Mouse (Mus musculus) small intestine, adult 2 months (tissue): Measurements from ENCODE around the gene Rcn3. TPM values are rescaled to one million over a fixed set of nuclear protein-coding genes. Genes with fewer than 3 reads are reported as not detected.

Experiments used
- H3K27ac ChIP-seq: fragments of 200-500 bp; 2 replicates; pipeline ENCODE4 v1.5.1; 2012; ENCODE audit warnings: low read depth, low read length, control low read depth, inconsistent platforms; ENCODE audit not compliant: insufficient read depth
- H3K27me3 ChIP-seq: fragments of 200-500 bp; 2 replicates; pipeline ENCODE4 v1.6.1; 2012; ENCODE audit warnings: mild to moderate bottlenecking, moderate library complexity, low read length, inconsistent platforms; ENCODE audit not compliant: control insufficient read depth, insufficient read depth
- H3K36me3 ChIP-seq: fragments of 200-500 bp; 2 replicates; pipeline ENCODE4 v1.6.1; 2012; ENCODE audit warnings: mild to moderate bottlenecking, low read length, control low read depth, inconsistent platforms; ENCODE audit not compliant: control insufficient read depth, insufficient read depth
- H3K4me1 ChIP-seq: fragments of 200-500 bp; 2 replicates; pipeline ENCODE4 v1.6.1; 2012; ENCODE audit warnings: low read length, inconsistent platforms, mixed read lengths; ENCODE audit not compliant: control insufficient read depth, insufficient read depth, insufficient read length
- H3K4me3 ChIP-seq: fragments of 200-500 bp; 2 replicates; pipeline ENCODE4 v1.5.1; 2012; ENCODE audit warnings: low read depth, mild to moderate bottlenecking, control low read depth, inconsistent platforms, low read length, moderate library complexity
- CTCF ChIP-seq: fragments of 200-500 bp; IDR thresholded peaks from 2 replicates; pipeline ENCODE4 v1.5.1; 2012; ENCODE audit warnings: low read depth, mild to moderate bottlenecking, control low read depth, inconsistent platforms, low read length, moderate library complexity, mixed read lengths; ENCODE audit not compliant: insufficient replicate concordance, insufficient read length; ENCODE audit errors: extremely low read depth
- POLR2A ChIP-seq: fragments of 200-500 bp; IDR thresholded peaks from 2 replicates; pipeline ENCODE4 v1.6.1; 2012; ENCODE audit warnings: low read depth, mild to moderate bottlenecking, control low read depth, inconsistent platforms, low read length, moderate library complexity
- WGBS: fragments of 180-500 bp; shearing (Covaris S2); methylation state at CpG from one replicate; pipeline ENCODE4 v1.1.7; 2018; 5-methylcytosine and 5-hydroxymethylcytosine counted together
- polyA plus RNA-seq: library from polyadenylated mRNA; depleted of rRNA; stranded (reverse); fragments of >200 nt; gene quantifications from 2 replicates; pipeline ENCODE4 v1.2.3, GENCODE M21; 2012

Gene Rcn3
- polyA plus RNA-seq, 1 experiment, result 49.9 TPM

GRCm38 (mm10) chr7:45077322-45077721, 14.7 kb downstream of the Rcn3 start:
- WGBS, result 95% methylated on average over 14 of the region's 14 CpGs
- TF ChIP-seq CTCF, result no peak
- no peak for TF ChIP-seq POLR2A

GRCm38 (mm10) chr7:45076501-45076900, 15.5 kb downstream of the Rcn3 start:
- no peak overlapping the region for H3K27ac ChIP-seq
- TF ChIP-seq POLR2A (no peak), CTCF (no peak)
- WGBS, result 92% methylated on average over 30 of the region's 30 CpGs
- no peaks in the 10 kb centered on the region for H3K27me3 ChIP-seq
- H3K4me3 ChIP-seq, result no peak overlapping the region
- H3K36me3 ChIP-seq, result peaks cover 31% of the 10 kb centered on the region
- H3K4me1 ChIP-seq, result no peaks in the 10 kb centered on the region; the same call in 1 of the 2 replicates

More at GRCm38 (mm10) chr7:45077322-45077721, 14.7 kb downstream of the Rcn3 start:
- Histone ChIP-seq H3K27me3 (no peaks in the 10 kb centered on the region), H3K27ac (no peak overlapping the region), H3K36me3 (peaks cover 31% of the 10 kb centered on the region), H3K4me3 (no peak overlapping the region), H3K4me1 (no peaks in the 10 kb centered on the region; the same call in 1 of the 2 replicates)

- Histone ChIP-seq H3K27me3 (no peaks in the 10 kb centered on the region), H3K27ac (no peak overlapping the region), H3K4me3 (no peak overlapping the region), H3K4me1 (no peaks in the 10 kb centered on the region; the same call in 1 of the 2 replicates), H3K36me3 (peaks cover 31% of the 10 kb centered on the region)
- WGBS, result 76% methylated on average over 4 of the region's 4 CpGs
- TF ChIP-seq POLR2A (no peak), CTCF (no peak)
These were observed 16.6 kb downstream of the Rcn3 start for GRCm38 (mm10) chr7:45075405-45075804.

- Histone ChIP-seq H3K27me3 (no peaks in the 10 kb centered on the region), H3K27ac (no peak overlapping the region), H3K36me3 (peaks cover 31% of the 10 kb centered on the region), H3K4me3 (no peak overlapping the region), H3K4me1 (no peaks in the 10 kb centered on the region; the same call in 1 of the 2 replicates)
- no peak for TF ChIP-seq POLR2A
- no peak for TF ChIP-seq CTCF
- 88% methylated on average over 12 of the region's 12 CpGs for WGBS
These were observed 18.1 kb downstream of the Rcn3 start for GRCm38 (mm10) chr7:45073949-45074348.

- Histone ChIP-seq H3K27me3 (no peaks in the 10 kb centered on the region), H3K4me1 (no peaks in the 10 kb centered on the region; the same call in 1 of the 2 replicates), H3K4me3 (no peak overlapping the region), H3K27ac (no peak overlapping the region), H3K36me3 (peaks cover 31% of the 10 kb centered on the region)
- WGBS, result 78% methylated on average over 7 of the region's 7 CpGs
- no peak for TF ChIP-seq POLR2A
- TF ChIP-seq CTCF, result no peak
These were observed 18.8 kb downstream of the Rcn3 start for GRCm38 (mm10) chr7:45073171-45073707.

- Histone ChIP-seq H3K4me1 (no peaks in the 10 kb centered on the region; the same call in 1 of the 2 replicates), H3K27me3 (no peaks in the 10 kb centered on the region), H3K27ac (no peak overlapping the region), H3K36me3 (peaks cover 25% of the 10 kb centered on the region), H3K4me3 (no peak overlapping the region)
- WGBS, result 86% methylated on average over 2 of the region's 2 CpGs
- TF ChIP-seq CTCF, result peak; percentile 29; the same call in 1 of the 2 replicates
- no peak for TF ChIP-seq POLR2A
These were observed 19.8 kb downstream of the Rcn3 start for GRCm38 (mm10) chr7:45072230-45072629.

GRCm38 (mm10) chr7:45069671-45070070, 22.4 kb downstream of the Rcn3 start:
- peaks cover 5% of the 10 kb centered on the region for H3K36me3 ChIP-seq
- no peaks in the 10 kb centered on the region for H3K27me3 ChIP-seq
- TF ChIP-seq POLR2A (no peak), CTCF (no peak)
- H3K27ac ChIP-seq, result 0 out of 2 replicates have a peak overlapping the region, but pooled peaks have one; percentile 37
- 76% methylated on average over 2 of the region's 2 CpGs for WGBS
- no peaks in the 10 kb centered on the region; the same call in 1 of the 2 replicates for H3K4me1 ChIP-seq
- no peak overlapping the region for H3K4me3 ChIP-seq
